Mouse (Mus musculus): ENCODE data around the gene A730071L15Rik.

The A730071L15Rik gene

GRCm38 (mm10) chr11:6199410-6200086 lies at the start of gene A730071L15Rik:
Gene A730071L15Rik, plus strand, starts transcription at chr11:6200029.
- peak; percentile 10 to 14 for DNase-seq

- DNase-seq: no peak
Measured at GRCm38 (mm10) chr11:6152864-6153263, 47.0 kb upstream of the A730071L15Rik start.

DNA sequence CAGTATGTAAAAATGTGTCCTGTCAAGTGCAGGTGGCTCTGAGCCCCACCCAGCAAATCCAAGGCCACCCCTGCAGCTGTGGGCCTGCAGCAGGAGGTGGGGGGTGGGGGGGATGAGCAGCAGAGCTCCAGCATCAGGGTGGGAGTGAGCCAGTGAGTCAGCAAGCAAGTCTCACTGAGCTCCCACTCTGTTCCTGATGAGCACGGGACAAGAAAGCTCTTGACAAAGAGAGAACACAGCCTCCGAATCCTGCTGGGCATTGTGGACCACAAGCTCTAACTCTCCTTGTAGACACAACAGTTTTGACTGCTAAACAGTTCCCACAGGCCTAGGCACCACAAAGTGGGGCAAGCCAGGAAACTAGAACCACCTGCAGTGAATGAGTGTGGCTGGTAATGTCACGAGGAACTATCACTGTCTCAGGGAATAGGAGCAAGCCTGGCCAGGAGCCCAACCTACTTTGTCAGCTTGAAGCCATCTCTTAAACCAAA lies 45.6 kb upstream of the A730071L15Rik start:
- DNase-seq: no peak

DNA sequence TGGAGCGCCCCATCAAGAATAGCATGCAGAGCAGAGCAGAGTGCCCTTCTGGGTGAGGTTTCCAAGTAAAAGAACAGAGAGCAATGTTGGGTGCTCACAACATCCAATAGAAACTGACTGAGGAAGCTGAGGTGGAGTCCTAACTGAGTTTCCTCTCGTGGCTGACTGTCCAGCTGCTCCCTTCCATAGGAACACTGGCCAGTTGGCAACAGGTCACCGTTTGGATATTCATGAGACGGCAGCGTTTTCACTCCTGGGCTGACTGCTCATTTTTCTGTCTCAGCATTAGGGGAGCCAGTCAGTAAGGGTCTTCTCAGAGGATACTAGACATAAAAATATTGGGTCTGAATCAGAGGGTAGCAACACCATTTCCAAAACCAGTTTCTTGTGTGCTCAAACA lies 43.2 kb upstream of the A730071L15Rik start:
- no peak for DNase-seq

DNA sequence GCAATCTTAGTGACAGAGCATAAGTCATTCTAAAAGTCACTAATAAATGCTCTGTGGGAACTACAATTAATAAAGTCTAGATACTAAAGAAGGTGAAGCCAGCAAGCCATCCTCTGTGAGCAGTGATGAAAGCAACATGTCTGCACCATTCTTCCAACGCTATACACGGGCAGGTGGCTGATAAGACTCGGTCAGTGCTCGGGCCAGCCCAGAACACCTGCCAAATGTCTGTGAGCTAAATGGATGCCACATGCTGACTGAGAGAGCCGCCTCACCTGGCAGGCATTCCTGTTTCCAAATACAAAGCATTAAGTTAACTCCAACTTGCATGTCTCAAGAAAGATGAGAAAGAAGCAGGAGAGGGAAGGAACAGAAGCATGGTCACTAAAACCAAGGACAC lies 42.7 kb upstream of the A730071L15Rik start:
- no peak for DNase-seq

DNA sequence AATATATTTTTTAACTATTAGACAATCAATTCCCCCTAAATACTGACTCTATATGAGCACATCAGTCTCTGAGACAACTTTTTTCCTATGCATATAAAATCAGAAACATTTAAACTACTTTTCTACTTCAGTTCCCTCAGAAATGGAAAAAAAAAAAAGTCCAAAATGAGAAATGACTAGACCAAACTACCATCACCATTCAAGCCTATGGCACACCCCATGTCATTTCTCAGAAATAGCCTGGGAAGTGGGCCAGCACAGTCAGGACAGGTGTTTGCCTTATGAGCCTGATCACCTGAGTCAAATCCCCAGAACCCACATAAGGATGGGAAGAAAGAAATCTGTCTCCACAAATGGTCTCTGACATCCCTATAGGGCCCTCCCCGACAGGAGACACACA lies 41.3 kb upstream of the A730071L15Rik start:
- DNase-seq: no peak

DNA sequence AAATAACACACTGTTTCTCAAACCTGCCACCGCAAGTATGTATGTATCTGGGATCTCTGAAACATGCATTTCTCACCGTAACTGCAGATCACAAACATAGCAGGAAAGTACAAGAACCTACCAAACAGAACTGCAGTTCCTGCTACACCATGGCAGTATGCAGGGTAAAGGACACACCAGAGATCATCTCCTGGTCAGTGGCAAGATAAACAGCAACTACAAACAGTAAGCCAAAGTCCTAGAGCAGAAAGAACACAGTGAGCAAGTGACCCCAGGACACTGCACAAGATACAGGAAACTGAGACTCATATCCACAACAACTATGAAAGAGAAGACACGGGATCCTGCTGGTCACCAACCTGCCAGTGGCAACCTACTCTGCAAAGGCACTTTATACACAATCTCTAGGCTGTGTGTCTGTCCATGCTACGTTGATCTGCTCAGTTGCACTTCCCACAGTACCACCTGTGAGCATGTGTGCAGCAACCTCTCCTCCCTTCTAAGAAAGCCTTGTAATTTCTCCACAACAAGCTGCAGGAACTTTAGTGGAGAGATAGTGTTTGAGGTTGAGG lies 40.0 kb upstream of the A730071L15Rik start:
- no peak for DNase-seq

- DNase-seq: no peak
Measured at GRCm38 (mm10) chr11:6160663-6161271, 39.1 kb upstream of the A730071L15Rik start.

DNA sequence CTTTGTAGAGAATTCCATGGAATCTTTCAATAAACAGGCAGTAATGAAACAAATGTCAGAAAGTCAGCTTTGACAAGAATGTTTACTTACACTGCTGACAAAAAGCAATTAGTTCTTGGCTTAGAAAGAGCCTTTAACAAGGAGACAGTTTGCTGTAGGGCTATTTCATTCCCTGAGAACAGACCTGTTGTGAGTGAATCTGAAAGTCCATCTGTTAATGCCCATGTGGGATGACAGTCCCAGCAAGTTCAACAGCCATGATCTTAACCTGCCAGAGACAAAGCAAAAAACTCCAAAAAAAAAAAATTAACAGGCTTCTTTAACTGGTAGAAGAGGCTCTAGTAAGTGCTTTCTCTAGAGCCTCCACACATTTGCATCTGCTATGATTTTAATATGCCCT lies 38.3 kb upstream of the A730071L15Rik start:
- no peak for DNase-seq

DNA sequence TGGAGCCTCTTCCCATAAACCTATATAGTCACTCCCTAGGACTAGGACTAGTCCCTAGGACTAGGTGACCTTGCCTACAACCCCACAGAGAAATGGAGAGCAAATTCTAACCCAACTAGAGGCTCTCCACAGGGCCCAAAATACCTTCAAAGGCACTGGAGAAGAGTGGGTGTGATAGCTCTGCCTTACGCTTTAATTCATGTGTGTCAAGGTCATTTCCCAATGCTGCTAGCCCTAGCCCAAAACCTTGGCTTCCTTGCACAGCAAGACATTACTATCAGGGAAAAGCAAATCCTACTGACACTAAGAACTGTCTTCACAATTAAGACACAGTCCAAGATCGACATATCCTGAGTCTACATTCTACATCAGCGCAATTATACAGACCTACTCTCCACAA lies 36.8 kb upstream of the A730071L15Rik start:
- DNase-seq: no peak

DNA sequence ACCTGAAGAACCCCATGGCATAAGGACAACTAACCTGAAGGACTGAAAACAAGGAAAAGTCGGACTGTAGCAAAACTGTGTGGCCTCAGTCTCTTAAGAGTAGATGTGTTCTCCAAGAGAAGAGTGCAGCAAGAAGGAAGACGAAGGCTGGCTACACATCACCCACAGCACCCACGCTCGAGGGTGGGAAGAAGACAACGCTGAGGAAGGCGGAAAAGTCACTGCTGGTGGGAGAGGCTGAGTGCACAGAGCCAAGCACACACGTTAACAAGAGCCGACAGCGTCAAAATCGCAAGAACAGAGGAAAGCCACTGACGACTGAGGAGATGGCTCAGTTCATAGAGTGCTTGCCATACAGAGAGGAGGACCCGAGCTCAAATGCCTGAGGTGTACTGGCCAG lies 36.1 kb upstream of the A730071L15Rik start:
- DNase-seq: no peak

- DNase-seq: no peak
Measured at GRCm38 (mm10) chr11:6164781-6165180, 35.0 kb upstream of the A730071L15Rik start.

DNA sequence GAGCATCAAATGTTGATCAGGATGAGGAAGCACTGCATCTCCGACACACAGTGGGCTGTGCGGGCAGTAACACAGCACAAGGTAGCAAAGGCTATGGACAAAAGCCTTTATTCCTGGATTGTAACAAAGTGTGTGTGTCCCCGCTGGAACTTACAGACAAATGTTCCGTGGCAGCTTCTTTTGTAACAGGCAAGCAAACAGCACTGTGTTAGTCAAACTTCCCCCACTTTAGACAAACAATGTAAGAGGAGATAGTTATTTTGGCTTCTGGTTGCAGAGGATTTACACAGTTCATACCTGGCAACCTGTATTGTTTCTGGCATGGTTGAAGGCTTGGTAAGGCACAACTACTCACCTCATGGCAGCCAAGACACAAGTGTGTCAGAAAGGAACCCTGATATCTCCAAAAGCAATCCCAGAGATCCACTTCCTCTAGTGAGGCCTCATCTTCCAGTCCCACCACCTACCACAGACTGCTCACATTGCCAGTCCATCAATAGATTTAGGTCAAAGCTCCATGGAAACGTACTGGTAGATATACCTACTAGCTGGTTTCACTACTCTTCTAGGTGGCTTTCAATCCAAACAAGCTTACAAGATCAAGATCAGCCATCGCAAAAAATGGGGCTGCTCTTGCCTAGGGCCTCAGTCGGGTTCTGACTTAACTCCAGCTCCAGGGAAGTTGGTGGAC lies 34.3 kb upstream of the A730071L15Rik start:
- peak in 1 of 2 experiments; percentile 15 for DNase-seq

- DNase-seq: no peak
Measured at GRCm38 (mm10) chr11:6166351-6166750, 33.5 kb upstream of the A730071L15Rik start.

DNA sequence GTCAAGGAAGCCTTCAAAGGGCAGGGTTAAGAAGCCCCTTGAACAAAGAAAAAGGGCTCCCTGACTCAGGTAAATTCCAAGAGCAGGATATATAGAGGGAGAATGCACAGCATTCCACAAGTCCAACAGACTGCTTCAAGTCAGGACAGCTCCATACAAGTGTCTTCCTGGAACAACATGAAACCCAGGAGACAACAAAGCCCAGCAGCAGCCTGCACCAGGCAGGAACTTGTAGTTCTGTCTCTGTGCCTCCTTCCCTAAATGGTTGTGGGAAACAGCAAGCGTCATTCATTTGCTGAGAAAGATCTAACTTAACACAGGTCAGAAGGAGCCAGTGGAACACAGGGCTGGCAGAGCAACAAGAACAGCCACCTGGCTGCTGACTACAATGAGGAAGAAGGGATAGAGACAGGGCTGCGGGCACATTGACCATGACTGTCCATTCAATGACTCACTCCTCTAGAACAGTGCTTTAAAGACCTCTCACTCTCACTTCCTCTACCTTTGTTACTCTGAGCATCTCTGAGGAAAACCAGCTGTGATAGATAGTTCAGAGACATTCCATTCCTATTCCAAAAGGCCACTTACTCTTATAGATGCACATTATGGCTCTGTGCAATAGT lies 30.7 kb upstream of the A730071L15Rik start:
- DNase-seq: no peak

DNA sequence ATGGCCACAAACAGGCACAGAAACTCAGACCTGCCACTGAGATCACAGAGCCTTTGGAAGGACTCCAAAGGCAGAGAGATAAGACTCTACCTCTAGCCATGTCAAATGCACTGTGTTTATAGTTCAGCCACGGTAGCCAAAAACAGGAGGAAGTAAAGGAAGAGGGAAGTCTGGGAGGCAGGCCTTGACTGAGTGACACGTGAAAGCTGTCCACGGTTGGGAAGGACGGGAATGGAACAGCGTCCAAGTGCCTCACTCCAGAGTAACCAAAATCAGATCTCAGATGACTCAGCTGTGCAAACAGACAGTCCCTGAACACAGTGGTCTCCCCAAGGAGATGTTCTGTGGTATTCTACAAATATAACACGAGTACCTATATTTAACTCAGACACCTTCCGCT lies 25.1 kb upstream of the A730071L15Rik start:
- DNase-seq: peak; percentile 44 to 51

GRCm38 (mm10) chr11:6175506-6175905 lies 24.3 kb upstream of the A730071L15Rik start:
- no peak for DNase-seq

DNA sequence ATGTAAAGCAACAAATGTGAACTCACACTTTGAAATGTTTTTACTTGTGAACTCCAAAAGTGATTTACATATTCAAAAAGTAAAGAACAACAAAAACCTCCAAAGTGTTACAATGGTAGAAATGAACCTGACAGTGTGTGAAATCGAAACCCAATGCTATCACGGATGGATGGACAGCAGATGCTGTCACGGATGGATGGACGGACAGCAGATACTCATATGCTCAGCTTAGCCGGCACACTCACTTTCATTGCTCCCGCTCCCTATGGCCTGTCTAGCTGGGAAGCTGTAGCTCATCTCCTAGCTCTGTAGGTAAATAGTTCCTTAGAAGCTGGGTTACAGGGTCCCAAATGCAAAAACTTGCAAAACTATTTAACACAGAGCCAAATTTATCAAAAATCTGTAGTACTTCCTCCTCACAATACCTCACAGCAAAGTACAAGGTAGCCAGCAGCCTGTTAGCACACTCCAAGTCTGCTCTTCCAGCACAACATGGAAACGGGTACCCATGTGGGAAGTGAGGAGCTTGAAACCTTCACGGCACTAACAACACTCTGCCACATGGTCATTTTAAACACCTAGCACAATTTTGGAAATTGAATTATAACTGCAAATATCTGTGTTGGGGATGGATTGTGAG lies 21.9 kb upstream of the A730071L15Rik start:
- DNase-seq: no peak

- DNase-seq: no peak
Measured at GRCm38 (mm10) chr11:6178673-6179166, 21.1 kb upstream of the A730071L15Rik start.

- DNase-seq: no peak
Measured at GRCm38 (mm10) chr11:6179194-6179593, 20.6 kb upstream of the A730071L15Rik start.

DNA sequence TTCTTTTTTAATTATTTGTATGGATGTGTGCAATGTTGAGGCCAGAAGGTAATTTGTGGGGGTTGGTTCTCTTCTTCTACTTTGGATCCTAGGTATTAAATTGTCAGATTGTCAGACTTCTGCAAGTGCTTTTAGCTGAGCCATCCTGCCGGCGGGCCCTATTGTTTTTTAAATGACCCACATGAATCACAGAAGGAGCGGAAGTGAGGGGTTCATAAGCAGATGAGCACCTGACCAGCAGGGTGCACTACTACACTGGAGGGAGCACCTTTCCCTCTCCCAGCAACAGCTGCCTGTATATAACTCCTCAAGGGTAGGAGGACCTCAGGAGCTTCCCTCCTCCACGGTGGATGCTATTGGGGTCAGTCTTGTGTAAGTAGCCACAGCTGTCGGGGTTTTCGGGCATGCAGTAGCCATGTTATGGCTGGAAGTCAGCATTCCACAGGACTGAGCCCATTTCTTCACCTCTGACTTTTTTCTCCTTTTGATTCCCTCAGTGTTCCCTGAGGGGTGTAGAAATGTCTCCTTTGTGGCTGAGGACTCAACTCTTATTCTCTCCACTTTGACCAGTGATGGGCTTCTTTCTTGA lies 18.9 kb upstream of the A730071L15Rik start:
- DNase-seq: no peak

DNA sequence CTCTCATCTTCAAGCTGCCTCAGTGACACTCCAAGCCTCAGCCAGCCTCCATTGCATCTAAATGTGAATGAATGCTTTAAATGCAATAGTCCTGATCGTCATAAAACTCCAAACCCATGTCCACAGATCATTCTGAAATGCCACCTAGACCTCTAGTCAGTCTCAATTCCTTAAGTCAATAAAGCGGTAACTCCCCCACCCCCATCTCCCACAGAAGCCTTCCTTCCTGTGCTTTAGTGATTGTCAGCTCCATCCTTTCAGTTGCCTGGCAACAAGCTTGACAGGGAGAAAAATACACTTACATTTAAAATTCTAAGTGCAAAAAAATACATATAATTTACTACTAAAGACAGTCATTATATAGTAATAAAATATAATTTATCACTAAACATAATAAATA lies 16.6 kb upstream of the A730071L15Rik start:
- no peak for DNase-seq

All from lung, adult 18-20 months (tissue).